Mouse (Mus musculus): ENCODE data around the gene Pde1a. TPM values are rescaled to one million over a fixed set of nuclear protein-coding genes. Genes with fewer than 3 reads are reported as not detected.

Gene Pde1a
- polyA plus RNA-seq (2015; fragmentation: Nextera tagmentation; extraction: Ambion mirVana): 16.4 and 17.8 TPM in 2 replicates

- H3K4me1 ChIP-seq (ENCODE audit: insufficient read depth, low read length): peaks cover 3% of the 10 kb centered on the region; the same call in 1 of the 2 replicates
- H3K4me3 ChIP-seq (ENCODE audit: low read length): peak within 1 kb of the TSS; percentile 40
- no peak within 1 kb of the TSS for H3K27ac ChIP-seq (ENCODE audit: low read length)
- H3K9me3 ChIP-seq (ENCODE audit: low read length): no peaks in the 10 kb centered on the region
- H3K4me2 ChIP-seq (replicated peaks; ENCODE audit: low read depth, low read length): peak within 1 kb of the TSS; percentile 50
- ATAC-seq (ENCODE audit: low FRiP score, low TSS enrichment): peak; percentile 86
- no peak within 1 kb of the TSS for H3K9ac ChIP-seq (replicated peaks; ENCODE audit: low read length)
- no peaks in the 10 kb centered on the region for H3K27me3 ChIP-seq (ENCODE audit: insufficient read depth, low read length)
- H3K36me3 ChIP-seq (ENCODE audit: insufficient read depth, low read length): no peaks in the 10 kb centered on the region
- WGBS: 11% methylated on average over 21 of the region's 21 CpGs
These were observed at the start of gene Pde1a for GRCm38 (mm10) chr2:80128861-80129698. Gene Pde1a (minus strand): TSS chr2:80129458.

GRCm38 (mm10) chr2:80178608-80179280 is 49.5 kb upstream of the Pde1a start:
- ATAC-seq (ENCODE audit: low FRiP score, low TSS enrichment): 0 out of 2 replicates have a peak, but pooled peaks have one; percentile 15
- H3K4me3 ChIP-seq (ENCODE audit: low read length): no peak overlapping the region
- no peak overlapping the region for H3K27ac ChIP-seq (ENCODE audit: low read length)
- H3K4me2 ChIP-seq (replicated peaks; ENCODE audit: low read depth, low read length): no peak overlapping the region
- H3K4me1 ChIP-seq (ENCODE audit: insufficient read depth, low read length): peaks cover 8% of the 10 kb centered on the region
- H3K9me3 ChIP-seq (ENCODE audit: low read length): no peaks in the 10 kb centered on the region
- H3K27me3 ChIP-seq (ENCODE audit: insufficient read depth, low read length): no peaks in the 10 kb centered on the region
- no peaks in the 10 kb centered on the region for H3K36me3 ChIP-seq (ENCODE audit: insufficient read depth, low read length)
- WGBS: 36% methylated on average over 4 of the region's 4 CpGs
- H3K9ac ChIP-seq (replicated peaks; ENCODE audit: low read length): no peak overlapping the region

- 23% methylated on average over 3 of the region's 3 CpGs for WGBS
- H3K4me1 ChIP-seq (ENCODE audit: insufficient read depth, low read length): peaks cover 8% of the 10 kb centered on the region
- H3K36me3 ChIP-seq (ENCODE audit: insufficient read depth, low read length): no peaks in the 10 kb centered on the region
- no peak overlapping the region for H3K4me2 ChIP-seq (replicated peaks; ENCODE audit: low read depth, low read length)
- no peak overlapping the region for H3K9ac ChIP-seq (replicated peaks; ENCODE audit: low read length)
- H3K27ac ChIP-seq (ENCODE audit: low read length): no peak overlapping the region
- ATAC-seq (ENCODE audit: low FRiP score, low TSS enrichment): peak; percentile 77; the same call in 1 of the 2 replicates
- H3K27me3 ChIP-seq (ENCODE audit: insufficient read depth, low read length): no peaks in the 10 kb centered on the region
- H3K4me3 ChIP-seq (ENCODE audit: low read length): no peak overlapping the region
- H3K9me3 ChIP-seq (ENCODE audit: low read length): no peaks in the 10 kb centered on the region
These were observed 48.9 kb upstream of the Pde1a start for GRCm38 (mm10) chr2:80178154-80178553.

- Histone ChIP-seq H3K9ac (replicated peaks; ENCODE audit: low read length) (no peak overlapping the region), H3K4me1 (ENCODE audit: insufficient read depth, low read length) (no peaks in the 10 kb centered on the region), H3K9me3 (ENCODE audit: low read length) (no peaks in the 10 kb centered on the region), H3K4me3 (ENCODE audit: low read length) (no peak overlapping the region), H3K36me3 (ENCODE audit: insufficient read depth, low read length) (no peaks in the 10 kb centered on the region), H3K27ac (ENCODE audit: low read length) (no peak overlapping the region), H3K27me3 (ENCODE audit: insufficient read depth, low read length) (no peaks in the 10 kb centered on the region), H3K4me2 (replicated peaks; ENCODE audit: low read depth, low read length) (no peak overlapping the region)
- ATAC-seq (ENCODE audit: low FRiP score, low TSS enrichment): no peak
- WGBS: 86% methylated on average over 1 of the region's 1 CpGs
These were observed 38.8 kb upstream of the Pde1a start for GRCm38 (mm10) chr2:80168103-80168502.

GRCm38 (mm10) chr2:80158784-80159183 is 29.5 kb upstream of the Pde1a start:
- Histone ChIP-seq H3K27ac (ENCODE audit: low read length) (no peak overlapping the region), H3K4me3 (ENCODE audit: low read length) (no peak overlapping the region), H3K4me1 (ENCODE audit: insufficient read depth, low read length) (no peaks in the 10 kb centered on the region), H3K4me2 (replicated peaks; ENCODE audit: low read depth, low read length) (no peak overlapping the region), H3K27me3 (ENCODE audit: insufficient read depth, low read length) (no peaks in the 10 kb centered on the region), H3K9ac (replicated peaks; ENCODE audit: low read length) (no peak overlapping the region), H3K36me3 (ENCODE audit: insufficient read depth, low read length) (no peaks in the 10 kb centered on the region), H3K9me3 (ENCODE audit: low read length) (no peaks in the 10 kb centered on the region)
- WGBS: 85% methylated on average over 2 of the region's 2 CpGs
- no peak for ATAC-seq (ENCODE audit: low FRiP score, low TSS enrichment)

GRCm38 (mm10) chr2:80158196-80158595 is 28.9 kb upstream of the Pde1a start:
- 87% methylated on average over 3 of the region's 3 CpGs for WGBS
- Histone ChIP-seq H3K4me1 (ENCODE audit: insufficient read depth, low read length) (no peaks in the 10 kb centered on the region), H3K9ac (replicated peaks; ENCODE audit: low read length) (no peak overlapping the region), H3K4me3 (ENCODE audit: low read length) (no peak overlapping the region), H3K9me3 (ENCODE audit: low read length) (no peaks in the 10 kb centered on the region), H3K27me3 (ENCODE audit: insufficient read depth, low read length) (no peaks in the 10 kb centered on the region), H3K36me3 (ENCODE audit: insufficient read depth, low read length) (no peaks in the 10 kb centered on the region), H3K27ac (ENCODE audit: low read length) (no peak overlapping the region), H3K4me2 (replicated peaks; ENCODE audit: low read depth, low read length) (no peak overlapping the region)
- ATAC-seq (ENCODE audit: low FRiP score, low TSS enrichment): no peak

- 78% methylated on average over 6 of the region's 6 CpGs for WGBS
- H3K4me2 ChIP-seq (replicated peaks; ENCODE audit: low read depth, low read length): no peak overlapping the region
- no peak overlapping the region for H3K4me3 ChIP-seq (ENCODE audit: low read length)
These were observed 20.8 kb upstream of the Pde1a start for GRCm38 (mm10) chr2:80150019-80150418.

GRCm38 (mm10) chr2:80149332-80149731 is 20.1 kb upstream of the Pde1a start:
- Histone ChIP-seq H3K27me3 (ENCODE audit: insufficient read depth, low read length) (no peaks in the 10 kb centered on the region), H3K36me3 (ENCODE audit: insufficient read depth, low read length) (no peaks in the 10 kb centered on the region), H3K4me1 (ENCODE audit: insufficient read depth, low read length) (no peaks in the 10 kb centered on the region), H3K9ac (replicated peaks; ENCODE audit: low read length) (no peak overlapping the region), H3K9me3 (ENCODE audit: low read length) (no peaks in the 10 kb centered on the region), H3K4me3 (ENCODE audit: low read length) (no peak overlapping the region), H3K27ac (ENCODE audit: low read length) (no peak overlapping the region), H3K4me2 (replicated peaks; ENCODE audit: low read depth, low read length) (no peak overlapping the region)
- ATAC-seq (ENCODE audit: low FRiP score, low TSS enrichment): no peak
- WGBS: 84% methylated on average over 3 of the region's 3 CpGs

More at GRCm38 (mm10) chr2:80150019-80150418, 20.8 kb upstream of the Pde1a start:
- Histone ChIP-seq H3K9ac (replicated peaks; ENCODE audit: low read length) (no peak overlapping the region), H3K27me3 (ENCODE audit: insufficient read depth, low read length) (no peaks in the 10 kb centered on the region), H3K36me3 (ENCODE audit: insufficient read depth, low read length) (no peaks in the 10 kb centered on the region), H3K4me1 (ENCODE audit: insufficient read depth, low read length) (no peaks in the 10 kb centered on the region), H3K27ac (ENCODE audit: low read length) (no peak overlapping the region), H3K9me3 (ENCODE audit: low read length) (no peaks in the 10 kb centered on the region)
- ATAC-seq (ENCODE audit: low FRiP score, low TSS enrichment): no peak

GRCm38 (mm10) chr2:80135076-80135475 is 5.8 kb upstream of the Pde1a start:
- Histone ChIP-seq H3K27me3 (ENCODE audit: insufficient read depth, low read length) (no peaks in the 10 kb centered on the region), H3K27ac (ENCODE audit: low read length) (no peak overlapping the region), H3K9me3 (ENCODE audit: low read length) (no peaks in the 10 kb centered on the region), H3K4me1 (ENCODE audit: insufficient read depth, low read length) (no peaks in the 10 kb centered on the region), H3K4me3 (ENCODE audit: low read length) (no peak overlapping the region), H3K36me3 (ENCODE audit: insufficient read depth, low read length) (no peaks in the 10 kb centered on the region), H3K4me2 (replicated peaks; ENCODE audit: low read depth, low read length) (no peak overlapping the region), H3K9ac (replicated peaks; ENCODE audit: low read length) (no peak overlapping the region)
- ATAC-seq (ENCODE audit: low FRiP score, low TSS enrichment): no peak
- WGBS: 70% methylated on average over 3 of the region's 3 CpGs

- no peak overlapping the region for H3K27ac ChIP-seq (ENCODE audit: low read length)
- no peaks in the 10 kb centered on the region for H3K9me3 ChIP-seq (ENCODE audit: low read length)
- WGBS: 83% methylated on average over 3 of the region's 3 CpGs
- H3K36me3 ChIP-seq (ENCODE audit: insufficient read depth, low read length): no peaks in the 10 kb centered on the region
- no peak overlapping the region for H3K4me3 ChIP-seq (ENCODE audit: low read length)
- H3K27me3 ChIP-seq (ENCODE audit: insufficient read depth, low read length): no peaks in the 10 kb centered on the region
- no peak for ATAC-seq (ENCODE audit: low FRiP score, low TSS enrichment)
- H3K4me1 ChIP-seq (ENCODE audit: insufficient read depth, low read length): peaks cover 3% of the 10 kb centered on the region; the same call in 1 of the 2 replicates
- no peak overlapping the region for H3K4me2 ChIP-seq (replicated peaks; ENCODE audit: low read depth, low read length)
- no peak overlapping the region for H3K9ac ChIP-seq (replicated peaks; ENCODE audit: low read length)
These were observed 3.4 kb upstream of the Pde1a start for GRCm38 (mm10) chr2:80132677-80133076.
